Mouse (Mus musculus): Measurements from ENCODE around the gene Ren1.

- TF ChIP-seq CTCF (IDR thresholded peaks at IDR 0.05; ENCODE audit: extremely low read depth, insufficient read length, insufficient replicate concordance, low read depth, low read length): no peak
- no peak for TF ChIP-seq POLR2A (IDR thresholded peaks at IDR 0.05; ENCODE audit: low read depth, low read length)
Observed at GRCm38 (mm10) chr1:133379254-133379985, 29.1 kb downstream of the Ren1 start.
